Mouse (Mus musculus): ENCODE results near the gene Parl. TPM values are rescaled to one million over a fixed set of nuclear protein-coding genes. Genes with fewer than 3 reads are reported as not detected.

Parl gene
- polyA plus RNA-seq (2014; fragmentation: Nextera tagmentation; extraction: Ambion mirVana) = 72.4 and 76.0 TPM in 2 replicates

DNA sequence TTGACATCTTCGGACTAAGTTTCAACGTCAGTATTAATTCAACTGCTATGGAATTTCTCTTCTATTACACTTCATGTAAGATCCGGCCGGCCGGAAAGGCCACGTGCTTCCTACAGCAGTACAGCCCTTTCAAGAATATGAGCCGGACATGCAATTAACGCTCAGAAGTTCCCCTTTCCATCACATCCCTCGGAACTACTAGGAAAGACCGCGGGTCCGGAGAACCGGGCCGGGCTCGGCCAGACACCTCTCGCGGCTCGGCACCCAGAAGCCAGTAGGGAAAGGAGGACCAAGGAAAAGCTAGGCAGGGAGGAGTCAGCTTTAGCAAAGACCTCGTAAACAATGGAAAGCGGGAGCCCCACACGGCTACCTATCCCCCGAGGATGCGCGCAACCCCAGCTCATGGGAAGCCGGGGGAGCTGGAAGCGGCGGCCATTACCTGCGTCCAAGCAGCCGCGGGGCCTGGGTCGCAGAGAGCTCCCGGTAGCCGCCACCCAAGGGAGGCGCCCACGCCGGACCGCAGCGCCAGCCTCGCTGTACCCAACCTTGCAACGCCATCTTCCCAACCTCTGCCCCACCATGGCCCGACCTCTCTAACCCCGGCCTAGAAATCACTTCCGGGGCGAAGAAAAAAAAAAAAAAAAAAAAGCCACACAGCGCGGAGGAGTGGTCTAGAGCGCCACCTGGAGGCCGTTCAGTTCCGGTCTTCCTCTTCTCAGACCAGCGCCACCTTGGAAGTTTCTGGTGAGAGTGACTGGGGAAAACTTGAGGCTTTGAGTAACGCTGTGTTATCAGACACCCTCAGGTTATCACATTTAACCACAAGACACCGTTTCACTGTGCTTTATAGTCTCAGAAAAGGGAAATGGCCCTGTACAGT, at the start of gene Parl:
Gene Parl, minus strand, starts transcription at position 618 of the 880 bp plus-strand sequence.
- ATAC-seq (ENCODE audit: low FRiP score) = peak; percentile 93

DNA sequence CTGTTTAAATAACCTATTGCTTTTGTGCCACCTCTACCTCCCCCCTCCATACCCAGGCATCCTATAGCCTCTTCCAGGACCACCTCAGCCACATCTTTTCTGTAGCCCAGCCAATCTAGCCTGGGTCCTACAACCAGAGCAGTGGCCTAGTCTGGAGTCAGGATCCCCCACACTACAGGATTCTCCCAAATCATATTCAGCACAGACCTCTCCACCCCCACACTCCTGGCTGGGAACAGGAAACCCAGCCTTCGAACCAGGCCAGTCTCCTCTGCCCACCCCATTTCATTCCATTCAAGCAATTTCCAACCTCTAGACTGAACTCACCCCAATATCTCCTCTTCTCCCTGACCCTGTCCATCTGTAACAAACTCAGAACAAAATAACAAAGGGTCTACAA, 43.3 kb upstream of the Parl start:
- no peak for ATAC-seq (ENCODE audit: low FRiP score)
- Histone ChIP-seq H3K4me2 (replicated peaks) (no peak overlapping the region), H3K27me3 (ENCODE audit: control insufficient read depth, insufficient read depth, low read length) (no peaks in the 10 kb centered on the region), H3K4me3 (replicated peaks; ENCODE audit: low read length) (no peak overlapping the region), H3K4me1 (replicated peaks; ENCODE audit: control insufficient read depth, insufficient read depth, low read length) (no peaks in the 10 kb centered on the region), H3K9me3 (ENCODE audit: control insufficient read depth, low read length) (no peaks in the 10 kb centered on the region), H3K27ac (no peak overlapping the region), H3K9ac (no peak overlapping the region), H3K36me3 (replicated peaks; ENCODE audit: control insufficient read depth, insufficient read depth) (peaks cover 87% of the 10 kb centered on the region)
- WGBS = 91% methylated on average over 1 of the region's 1 CpGs
- no peak for DNase-seq (ENCODE audit: low spot score)

More for the DNA sequence above, at the start of gene Parl:
- under 1% methylated on average over 52 of the region's 52 CpGs for WGBS
- 0 out of 2 replicates have a peak, but pooled peaks cover 19% of the 10 kb centered on the region for H3K36me3 ChIP-seq (replicated peaks; ENCODE audit: control insufficient read depth, insufficient read depth)
- no peaks in the 10 kb centered on the region for H3K9me3 ChIP-seq (ENCODE audit: control insufficient read depth, low read length)
- no peaks in the 10 kb centered on the region for H3K27me3 ChIP-seq (ENCODE audit: control insufficient read depth, insufficient read depth, low read length)
- DNase-seq (ENCODE audit: low spot score) = peak; percentile 91
- H3K27ac ChIP-seq = peak within 1 kb of the TSS; percentile 66
- H3K4me2 ChIP-seq (replicated peaks) = peak within 1 kb of the TSS; percentile 80
- H3K4me1 ChIP-seq (replicated peaks; ENCODE audit: control insufficient read depth, insufficient read depth, low read length) = peaks cover 17% of the 10 kb centered on the region
- peak within 1 kb of the TSS; percentile 95 for H3K4me3 ChIP-seq (replicated peaks; ENCODE audit: low read length)
- peak within 1 kb of the TSS; percentile 73 for H3K9ac ChIP-seq

DNA sequence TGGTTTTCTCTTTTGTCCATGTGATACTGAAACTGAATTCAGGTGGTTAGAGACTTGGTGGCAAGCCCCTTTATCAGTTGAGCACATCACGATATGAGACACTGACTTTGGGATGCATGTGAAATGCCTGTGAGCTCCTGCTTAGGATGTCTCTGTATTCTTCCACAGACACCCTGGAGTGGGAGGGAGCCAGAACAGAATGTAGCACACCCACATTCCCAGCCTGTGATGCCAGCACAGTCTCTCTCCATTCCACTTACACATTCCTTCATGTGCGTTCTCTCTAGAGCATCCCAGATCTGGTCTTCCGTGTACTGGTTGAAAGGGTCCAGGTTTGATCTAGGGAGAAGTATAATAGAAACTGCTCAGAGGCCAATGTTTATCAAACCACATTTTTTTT, 36.4 kb upstream of the Parl start:
- H3K4me3 ChIP-seq (replicated peaks; ENCODE audit: low read length) = no peak overlapping the region
- H3K9ac ChIP-seq = no peak overlapping the region
- DNase-seq (ENCODE audit: low spot score) (no peak), ATAC-seq (ENCODE audit: low FRiP score) (no peak)
- peaks cover 91% of the 10 kb centered on the region for H3K36me3 ChIP-seq (replicated peaks; ENCODE audit: control insufficient read depth, insufficient read depth)
- no peak overlapping the region for H3K4me2 ChIP-seq (replicated peaks)
- WGBS = 96% methylated on average over 3 of the region's 3 CpGs
- H3K27ac ChIP-seq = no peak overlapping the region
- H3K4me1 ChIP-seq (replicated peaks; ENCODE audit: control insufficient read depth, insufficient read depth, low read length) = no peaks in the 10 kb centered on the region
- H3K27me3 ChIP-seq (ENCODE audit: control insufficient read depth, insufficient read depth, low read length) = no peaks in the 10 kb centered on the region
- H3K9me3 ChIP-seq (ENCODE audit: control insufficient read depth, low read length) = no peaks in the 10 kb centered on the region

DNA sequence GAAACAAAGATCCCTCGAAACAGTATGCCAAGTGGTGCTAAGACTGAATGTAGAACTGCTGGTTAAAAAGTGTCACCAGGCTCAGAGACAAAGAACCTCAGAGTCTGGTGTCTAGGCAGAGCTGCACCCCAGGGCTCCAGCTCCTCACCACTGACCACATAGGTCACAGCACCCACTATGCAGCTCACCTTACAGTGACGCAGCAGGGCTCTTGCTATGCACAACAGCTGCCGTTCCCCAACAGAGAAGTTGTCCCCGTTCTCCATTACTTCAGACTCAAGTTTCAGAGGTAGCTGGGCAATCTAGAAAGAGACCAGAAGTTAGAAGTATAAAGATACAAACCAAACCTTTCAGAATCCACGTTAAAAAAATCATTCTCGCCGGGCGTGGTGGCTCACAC, 32.7 kb upstream of the Parl start:
- ATAC-seq (ENCODE audit: low FRiP score) (no peak), DNase-seq (ENCODE audit: low spot score) (no peak)
- 92% methylated on average over 8 of the region's 8 CpGs for WGBS
- Histone ChIP-seq H3K4me3 (replicated peaks; ENCODE audit: low read length) (no peak overlapping the region), H3K27ac (no peak overlapping the region), H3K9me3 (ENCODE audit: control insufficient read depth, low read length) (no peaks in the 10 kb centered on the region), H3K36me3 (replicated peaks; ENCODE audit: control insufficient read depth, insufficient read depth) (peaks cover 91% of the 10 kb centered on the region), H3K4me2 (replicated peaks) (no peak overlapping the region), H3K9ac (no peak overlapping the region), H3K27me3 (ENCODE audit: control insufficient read depth, insufficient read depth, low read length) (no peaks in the 10 kb centered on the region), H3K4me1 (replicated peaks; ENCODE audit: control insufficient read depth, insufficient read depth, low read length) (no peaks in the 10 kb centered on the region)

DNA sequence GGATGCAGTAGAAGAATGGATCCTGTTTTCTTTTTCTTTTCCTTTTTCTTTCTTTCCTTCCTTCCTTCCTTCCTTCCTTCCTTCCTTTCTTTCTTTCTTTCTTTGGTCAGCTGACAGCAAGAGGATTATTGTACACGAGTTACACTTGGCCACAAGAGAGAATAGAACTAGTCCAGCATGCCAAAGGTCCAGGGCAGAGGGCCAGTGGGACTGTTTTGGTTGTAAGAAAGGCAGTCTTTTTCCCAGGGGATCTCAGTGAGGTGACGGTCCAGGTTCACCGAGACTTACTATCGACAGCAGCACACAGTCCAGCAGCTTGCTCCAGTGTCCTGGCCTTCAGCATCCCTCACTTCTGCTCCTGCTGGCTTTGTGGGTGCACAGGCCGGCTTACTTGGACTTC, 26.1 kb upstream of the Parl start:
- peaks cover 42% of the 10 kb centered on the region for H3K36me3 ChIP-seq (replicated peaks; ENCODE audit: control insufficient read depth, insufficient read depth)
- H3K9ac ChIP-seq = no peak overlapping the region
- ATAC-seq (ENCODE audit: low FRiP score) = no peak
- no peak overlapping the region for H3K27ac ChIP-seq
- no peak for DNase-seq (ENCODE audit: low spot score)
- no peaks in the 10 kb centered on the region for H3K4me1 ChIP-seq (replicated peaks; ENCODE audit: control insufficient read depth, insufficient read depth, low read length)
- no peaks in the 10 kb centered on the region for H3K9me3 ChIP-seq (ENCODE audit: control insufficient read depth, low read length)
- no peaks in the 10 kb centered on the region for H3K27me3 ChIP-seq (ENCODE audit: control insufficient read depth, insufficient read depth, low read length)
- 92% methylated on average over 5 of the region's 5 CpGs for WGBS
- H3K4me3 ChIP-seq (replicated peaks; ENCODE audit: low read length) = no peak overlapping the region
- no peak overlapping the region for H3K4me2 ChIP-seq (replicated peaks)

DNA sequence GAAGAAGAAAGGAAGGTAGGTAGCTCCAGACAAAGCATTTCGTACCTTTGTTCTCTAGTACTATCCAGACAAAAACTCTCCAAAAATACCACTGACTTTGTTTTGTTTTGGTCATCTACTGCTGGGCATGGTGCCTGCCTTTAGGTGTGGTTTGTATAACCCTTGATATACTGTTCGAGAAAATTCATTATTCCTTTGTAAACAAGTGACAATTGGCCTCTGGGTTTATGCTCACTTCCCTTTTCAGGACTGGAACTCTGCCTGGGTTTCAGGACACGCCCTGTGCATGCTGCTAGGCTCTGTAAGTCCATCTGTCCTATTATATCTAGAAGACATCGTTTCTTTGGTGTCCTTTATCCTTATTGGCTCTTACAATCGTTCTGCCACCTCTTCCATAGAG, 23.1 kb upstream of the Parl start, which contains the start of gene Cyp2ab1:
Gene Cyp2ab1, minus strand, starts transcription at position 119 of the 400 bp plus-strand sequence.
- WGBS = 76% methylated on average over 5 of the region's 5 CpGs
- Histone ChIP-seq H3K4me2 (replicated peaks) (no peak within 1 kb of the TSS), H3K9ac (no peak within 1 kb of the TSS), H3K4me3 (replicated peaks; ENCODE audit: low read length) (no peak within 1 kb of the TSS), H3K27ac (no peak within 1 kb of the TSS), H3K36me3 (replicated peaks; ENCODE audit: control insufficient read depth, insufficient read depth) (peaks cover 14% of the 10 kb centered on the region), H3K9me3 (ENCODE audit: control insufficient read depth, low read length) (no peaks in the 10 kb centered on the region), H3K27me3 (ENCODE audit: control insufficient read depth, insufficient read depth, low read length) (no peaks in the 10 kb centered on the region), H3K4me1 (replicated peaks; ENCODE audit: control insufficient read depth, insufficient read depth, low read length) (no peaks in the 10 kb centered on the region)
- no peak for DNase-seq (ENCODE audit: low spot score)
- ATAC-seq (ENCODE audit: low FRiP score) = no peak

DNA sequence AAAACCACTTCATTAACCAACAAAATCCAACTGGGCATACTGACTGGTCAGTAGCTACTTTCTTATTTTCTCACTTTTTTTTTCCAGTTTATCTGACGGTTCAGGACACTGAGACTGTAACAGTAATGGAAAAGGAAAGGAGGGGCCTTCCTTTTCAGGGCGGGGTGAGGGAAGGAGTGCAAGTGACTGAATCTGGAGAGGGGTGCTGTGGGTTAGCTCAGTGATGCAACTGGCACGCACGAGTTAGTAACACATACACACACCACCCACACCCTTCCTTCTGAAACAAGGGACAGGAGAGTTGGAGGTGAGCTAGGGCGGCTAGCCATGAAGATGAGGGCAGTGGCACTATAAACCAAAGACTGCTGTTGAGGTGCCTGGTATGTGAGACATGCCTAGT, 21.7 kb upstream of the Parl start:
- no peak overlapping the region for H3K27ac ChIP-seq
- peaks cover 7% of the 10 kb centered on the region for H3K36me3 ChIP-seq (replicated peaks; ENCODE audit: control insufficient read depth, insufficient read depth)
- H3K4me2 ChIP-seq (replicated peaks) = no peak overlapping the region
- H3K9ac ChIP-seq = no peak overlapping the region
- H3K4me1 ChIP-seq (replicated peaks; ENCODE audit: control insufficient read depth, insufficient read depth, low read length) = no peaks in the 10 kb centered on the region
- ATAC-seq (ENCODE audit: low FRiP score) = no peak
- no peaks in the 10 kb centered on the region for H3K9me3 ChIP-seq (ENCODE audit: control insufficient read depth, low read length)
- no peak overlapping the region for H3K4me3 ChIP-seq (replicated peaks; ENCODE audit: low read length)
- no peak for DNase-seq (ENCODE audit: low spot score)
- no peaks in the 10 kb centered on the region for H3K27me3 ChIP-seq (ENCODE audit: control insufficient read depth, insufficient read depth, low read length)
- whole genome bisulfite sequencing = 84% methylated on average over 5 of the region's 5 CpGs

DNA sequence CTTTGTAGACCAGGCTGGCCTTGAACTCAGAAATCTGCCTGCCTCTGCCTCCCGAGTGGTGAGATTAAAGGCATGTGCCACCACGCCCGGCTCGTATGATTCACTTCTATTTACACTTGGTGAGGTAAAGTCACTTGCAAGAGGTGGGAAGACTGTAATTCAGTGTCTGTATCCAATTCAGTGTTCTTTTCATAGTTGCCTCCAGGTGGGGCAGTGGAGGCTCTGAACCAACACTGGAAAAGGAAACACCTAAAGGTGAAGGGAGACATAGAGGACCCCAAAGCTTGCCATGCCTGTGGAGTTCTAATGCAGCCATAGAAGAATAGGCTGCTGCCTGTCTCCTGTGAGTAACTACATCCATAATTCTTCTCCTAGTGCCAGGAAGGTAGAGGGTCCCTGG, 20.1 kb upstream of the Parl start:
- 90% methylated on average over 4 of the region's 4 CpGs for WGBS
- Histone ChIP-seq H3K4me3 (replicated peaks; ENCODE audit: low read length) (no peak overlapping the region), H3K4me1 (replicated peaks; ENCODE audit: control insufficient read depth, insufficient read depth, low read length) (no peaks in the 10 kb centered on the region), H3K4me2 (replicated peaks) (no peak overlapping the region), H3K27me3 (ENCODE audit: control insufficient read depth, insufficient read depth, low read length) (no peaks in the 10 kb centered on the region), H3K9me3 (ENCODE audit: control insufficient read depth, low read length) (no peaks in the 10 kb centered on the region), H3K36me3 (replicated peaks; ENCODE audit: control insufficient read depth, insufficient read depth) (no peaks in the 10 kb centered on the region), H3K9ac (no peak overlapping the region), H3K27ac (no peak overlapping the region)
- ATAC-seq (ENCODE audit: low FRiP score) = no peak
- no peak for DNase-seq (ENCODE audit: low spot score)

DNA sequence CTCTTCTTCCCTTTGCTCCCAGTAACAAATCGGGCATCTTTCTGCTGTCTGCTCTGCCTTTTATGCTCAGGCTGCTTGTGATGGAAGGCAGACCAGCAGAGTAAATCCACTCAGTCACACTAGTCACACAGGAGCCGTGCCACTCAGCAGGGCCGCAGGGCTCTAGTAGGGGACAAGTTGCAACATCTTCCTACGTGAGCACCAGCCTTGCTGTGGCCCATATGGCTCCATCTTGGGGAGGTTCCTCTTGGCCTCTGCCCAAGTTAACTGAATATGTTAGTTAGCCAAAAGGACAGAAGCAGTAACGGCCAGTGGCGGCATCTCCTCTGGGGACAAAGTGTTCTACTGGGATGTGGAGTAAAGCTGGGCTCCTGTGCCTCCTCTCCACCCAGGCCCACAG, 14.6 kb upstream of the Parl start:
- H3K27me3 ChIP-seq (ENCODE audit: control insufficient read depth, insufficient read depth, low read length) = no peaks in the 10 kb centered on the region
- no peak overlapping the region for H3K4me3 ChIP-seq (replicated peaks; ENCODE audit: low read length)
- 85% methylated on average over 6 of the region's 6 CpGs for WGBS
- H3K9ac ChIP-seq = no peak overlapping the region
- no peaks in the 10 kb centered on the region for H3K36me3 ChIP-seq (replicated peaks; ENCODE audit: control insufficient read depth, insufficient read depth)
- no peak for ATAC-seq (ENCODE audit: low FRiP score)
- no peaks in the 10 kb centered on the region for H3K9me3 ChIP-seq (ENCODE audit: control insufficient read depth, low read length)
- no peak overlapping the region for H3K4me2 ChIP-seq (replicated peaks)
- H3K27ac ChIP-seq = no peak overlapping the region
- DNase-seq (ENCODE audit: low spot score) = no peak
- H3K4me1 ChIP-seq (replicated peaks; ENCODE audit: control insufficient read depth, insufficient read depth, low read length) = no peaks in the 10 kb centered on the region
